Mouse (Mus musculus) liver, adult 2 months (tissue): Measurements from ENCODE around the gene Prelid1. TPM values are rescaled to one million over a fixed set of nuclear protein-coding genes. Genes with fewer than 3 reads are reported as not detected.

Source experiments
- DNase-seq: peaks from one replicate; pipeline ENCODE4 v3.0.0-alpha.2; 2011; ENCODE audit warnings: low read depth, low spot score; ENCODE audit errors: extremely low read depth
- H3K27ac ChIP-seq: fragments of 200-500 bp; replicated peaks from 2 replicates; pipeline ENCODE4 v1.5.1; 2012; ENCODE audit warnings: low read depth, mild to moderate bottlenecking, control low read depth, inconsistent platforms, low read length; ENCODE audit not compliant: insufficient read depth
- H3K27me3 ChIP-seq: fragments of 200-500 bp; 2 replicates; pipeline ENCODE4 v1.6.1; 2012; ENCODE audit warnings: mild to moderate bottlenecking, moderate library complexity, low read length, inconsistent platforms; ENCODE audit not compliant: control insufficient read depth, insufficient read depth
- H3K36me3 ChIP-seq: fragments of 200-500 bp; 2 replicates; pipeline ENCODE4 v1.6.1; 2012; ENCODE audit warnings: low read length, inconsistent platforms; ENCODE audit not compliant: control insufficient read depth, insufficient read depth
- H3K4me1 ChIP-seq: fragments of 200-500 bp; 2 replicates; pipeline ENCODE4 v1.6.1; 2011; ENCODE audit warnings: low read length; ENCODE audit not compliant: control insufficient read depth, insufficient read depth
- H3K4me3 ChIP-seq: fragments of 200-500 bp; 2 replicates; pipeline ENCODE4 v1.5.1; 2011; ENCODE audit warnings: low read depth, mild to moderate bottlenecking, control low read depth, low read length, moderate library complexity; ENCODE audit not compliant: insufficient read depth
- H3K79me2 ChIP-seq: fragments of 200-500 bp; 2 replicates; pipeline ENCODE4 v1.6.1; 2012; ENCODE audit warnings: inconsistent platforms, mild to moderate bottlenecking, low read length, moderate library complexity; ENCODE audit not compliant: control insufficient read depth, insufficient read depth
- H3K9ac ChIP-seq: fragments of 200-500 bp; 2 replicates; pipeline ENCODE4 v1.6.1; 2012; ENCODE audit warnings: low read depth, mild to moderate bottlenecking, control low read depth, inconsistent platforms, low read length
- CTCF ChIP-seq: fragments of 200-500 bp; IDR thresholded peaks from 2 replicates; pipeline ENCODE4 v1.5.1; 2011; ENCODE audit warnings: low read depth, low read length, control low read depth
- POLR2A ChIP-seq: fragments of 200-500 bp; IDR thresholded peaks from 2 replicates; pipeline ENCODE4 v1.6.1; 2011; ENCODE audit warnings: low read length, control low read depth; ENCODE audit not compliant: insufficient read depth; ENCODE audit errors: extremely low read depth
- WGBS: fragments of 180-500 bp; shearing (Covaris S2); methylation state at CpG from one replicate; pipeline ENCODE4 v1.1.7; 2018; 5-methylcytosine and 5-hydroxymethylcytosine counted together
- polyA plus RNA-seq: library from polyadenylated mRNA; depleted of rRNA; stranded (reverse); fragments of >200 nt; gene quantifications from 2 replicates; pipeline ENCODE4 v1.2.3, GENCODE M21; 2012
- total RNA-seq: library from RNA; depleted of rRNA; stranded (reverse); fragments of >200 nt; gene quantifications from 2 replicates; pipeline ENCODE4 v1.2.3, GENCODE M21; 2014

The Prelid1 gene
- total and polyA plus RNA-seq, 2 experiments = 96.3 to 383 TPM

GRCm38 (mm10) chr13:55329109-55329682, 8.9 kb downstream of the Prelid1 start:
- H3K9ac ChIP-seq = peak overlapping the region; percentile 26; the same call in 1 of the 2 replicates
- peaks cover 1% of the 10 kb centered on the region; the same call in 1 of the 2 replicates for H3K4me1 ChIP-seq
- H3K4me3 ChIP-seq = peak overlapping the region; percentile 51; the same call in 1 of the 2 replicates
- H3K27me3 ChIP-seq = no peaks in the 10 kb centered on the region
- no peaks in the 10 kb centered on the region for H3K79me2 ChIP-seq
- H3K27ac ChIP-seq = no peak overlapping the region
- WGBS = 5% methylated on average over 29 of the region's 29 CpGs
- no peak for DNase-seq
- peaks cover 5% of the 10 kb centered on the region for H3K36me3 ChIP-seq
- no peak for TF ChIP-seq CTCF
- TF ChIP-seq POLR2A = no peak

- no peak for TF ChIP-seq CTCF
- TF ChIP-seq POLR2A = no peak
- under 1% methylated on average over 82 of the region's 82 CpGs for WGBS
- DNase-seq = peak; percentile 45
- Histone ChIP-seq H3K27ac (no peak within 1 kb of the TSS), H3K9ac (peak within 1 kb of the TSS; percentile 40), H3K79me2 (no peaks in the 10 kb centered on the region), H3K4me3 (peak within 1 kb of the TSS; percentile 85), H3K4me1 (peaks cover 1% of the 10 kb centered on the region; the same call in 1 of the 2 replicates), H3K27me3 (no peaks in the 10 kb centered on the region), H3K36me3 (peaks cover 4% of the 10 kb centered on the region; the same call in 1 of the 2 replicates)
Measured at GRCm38 (mm10) chr13:55329683-55330566, 9.6 kb downstream of the Prelid1 start, which contains the start of gene Mxd3. Gene Mxd3 (minus strand): TSS chr13:55329823.

GRCm38 (mm10) chr13:55330567-55331400, 10.5 kb downstream of the Prelid1 start:
- Histone ChIP-seq H3K79me2 (no peaks in the 10 kb centered on the region), H3K27me3 (no peaks in the 10 kb centered on the region), H3K4me1 (peaks cover 1% of the 10 kb centered on the region; the same call in 1 of the 2 replicates), H3K36me3 (no peaks in the 10 kb centered on the region), H3K4me3 (no peak overlapping the region), H3K27ac (no peak overlapping the region), H3K9ac (no peak overlapping the region)
- DNase-seq = no peak
- no peak for TF ChIP-seq POLR2A
- 0 out of 2 replicates have a peak, but pooled peaks have one; percentile 2 for TF ChIP-seq CTCF
- WGBS = 66% methylated on average over 14 of the region's 14 CpGs

- H3K27me3 ChIP-seq = no peaks in the 10 kb centered on the region
- H3K27ac ChIP-seq = no peak overlapping the region
- DNase-seq = no peak
- no peak overlapping the region for H3K9ac ChIP-seq
- WGBS = 62% methylated on average over 3 of the region's 3 CpGs
- H3K36me3 ChIP-seq = no peaks in the 10 kb centered on the region
- no peak for TF ChIP-seq POLR2A
- TF ChIP-seq CTCF = no peak
- H3K4me1 ChIP-seq = peaks cover 1% of the 10 kb centered on the region; the same call in 1 of the 2 replicates
- H3K79me2 ChIP-seq = no peaks in the 10 kb centered on the region
- no peak overlapping the region for H3K4me3 ChIP-seq
Measured at GRCm38 (mm10) chr13:55332331-55332730, 12.0 kb downstream of the Prelid1 start.

- H3K79me2 ChIP-seq = no peaks in the 10 kb centered on the region
- H3K27me3 ChIP-seq = no peaks in the 10 kb centered on the region
- H3K4me1 ChIP-seq = no peaks in the 10 kb centered on the region
- H3K27ac ChIP-seq = no peak overlapping the region
- no peak for DNase-seq
- TF ChIP-seq CTCF (no peak), POLR2A (no peak)
- H3K4me3 ChIP-seq = no peak overlapping the region
- no peak overlapping the region for H3K9ac ChIP-seq
- WGBS = 90% methylated on average over 4 of the region's 4 CpGs
- H3K36me3 ChIP-seq = no peaks in the 10 kb centered on the region
Measured at GRCm38 (mm10) chr13:55335701-55336100, 15.4 kb downstream of the Prelid1 start.
